Mouse (Mus musculus): Measurements from ENCODE around the gene Slc1a1. TPM values are rescaled to one million over a fixed set of nuclear protein-coding genes. Genes with fewer than 3 reads are reported as not detected.

Slc1a1 gene
- polyA plus RNA-seq, 1 experiment from 2014 or later: 2.2 TPM

Other genes starting within 250 kb of the Slc1a1 start
- 7.8 and 8.6 TPM in 2 replicates for gene Glis3, start 155.0 kb upstream of the Slc1a1 start, polyA plus RNA-seq (2016; fragmentation: Nextera tagmentation; extraction: Ambion mirVana)
- 7.0 and 7.7 TPM in 2 replicates for gene Plpp6, start 128.9 kb downstream of the Slc1a1 start, polyA plus RNA-seq (2016; fragmentation: Nextera tagmentation; extraction: Ambion mirVana)
- 0.26 and 0.76 TPM in 2 replicates for gene 4430402I18Rik, start 132.8 kb downstream of the Slc1a1 start, polyA plus RNA-seq (2016; fragmentation: Nextera tagmentation; extraction: Ambion mirVana)
- gene Cdc37l1, start 155.3 kb downstream of the Slc1a1 start, polyA plus RNA-seq (2016; fragmentation: Nextera tagmentation; extraction: Ambion mirVana): 48.3 and 50.7 TPM in 2 replicates
- gene Ak3, start 212.9 kb downstream of the Slc1a1 start, polyA plus RNA-seq (2016; fragmentation: Nextera tagmentation; extraction: Ambion mirVana): 73.4 and 74.8 TPM in 2 replicates